ENCODE assay signal across 8 mouse cellular contexts in genomic region chr11:70655571-70656455, GRCm38 (mm10). TPM values are rescaled to one million over a fixed set of nuclear protein-coding genes. Genes with fewer than 3 reads are reported as not detected.
DNase-seq lines count a peak whose midpoint lies in the region; ATAC-seq and TF ChIP-seq lines count a peak whose summit lies in the region.

No protein-coding gene starts in this region.

- H3K27ac ChIP-seq in layer of hippocampus, adult 2 months: peak overlapping the region; percentile 98
- peak overlapping the region; percentile 93 for H3K27ac ChIP-seq in kidney, adult 2 months (ENCODE audit: insufficient read depth, low read depth, low read length)
- H3K27ac ChIP-seq in lung, postnatal 0 days (ENCODE audit: low read length): peak overlapping the region; percentile 99
- peak overlapping the region; percentile 99 for H3K27ac ChIP-seq in small intestine, adult 2 months (ENCODE audit: insufficient read depth, low read depth, low read length)

- no peaks in the 10 kb centered on the region for H3K27me3 ChIP-seq in kidney, adult 2 months (replicated peaks; ENCODE audit: control insufficient read depth, insufficient read depth, low read length)
- no peaks in the 10 kb centered on the region for H3K27me3 ChIP-seq in lung, postnatal 0 days (replicated peaks; ENCODE audit: insufficient read depth, low read length)
- no peaks in the 10 kb centered on the region for H3K27me3 ChIP-seq in small intestine, adult 2 months (ENCODE audit: control insufficient read depth, insufficient read depth, low read length)

- peak overlapping the region; percentile 74 for H3K4me2 ChIP-seq in lung, postnatal 0 days (replicated peaks; ENCODE audit: low read depth, low read length)

- TF ChIP-seq EP300 in lung, postnatal 0 days (IDR thresholded peaks at IDR 0.05): peak; percentile 2; the same call in 1 of the 2 replicates

- peak overlapping the region; percentile 100 for H3K4me3 ChIP-seq in layer of hippocampus, adult 2 months
- H3K4me3 ChIP-seq in kidney, adult 2 months (ENCODE audit: insufficient read depth, low read depth, low read length): peak overlapping the region; percentile 100
- H3K4me3 ChIP-seq in lung, postnatal 0 days (ENCODE audit: low read depth, low read length): peak overlapping the region; percentile 99
- peak overlapping the region; percentile 87 for H3K4me3 ChIP-seq in small intestine, adult 2 months (ENCODE audit: low read depth, low read length)

- TF ChIP-seq POLR2A in kidney, adult 2 months (IDR thresholded peaks at IDR 0.05; ENCODE audit: low read depth, low read length): no peak
- peak; percentile 3 for TF ChIP-seq POLR2A in small intestine, adult 2 months (IDR thresholded peaks at IDR 0.05; ENCODE audit: low read depth, low read length)

- peaks cover 3% of the 10 kb centered on the region; the same call in 1 of the 2 replicates for H3K36me3 ChIP-seq in kidney, adult 2 months (ENCODE audit: control insufficient read depth, insufficient read depth, low read length)
- peaks cover 13% of the 10 kb centered on the region for H3K36me3 ChIP-seq in lung, postnatal 0 days (ENCODE audit: insufficient read depth, low read length)
- peaks cover 27% of the 10 kb centered on the region for H3K36me3 ChIP-seq in small intestine, adult 2 months (ENCODE audit: control insufficient read depth, insufficient read depth, low read length)

- 3% methylated on average over 61 of the region's 61 CpGs for WGBS in kidney, adult 2 months
- under 1% methylated on average over 53 of the region's 61 CpGs for WGBS in lung, postnatal 0 days
- under 1% methylated on average over 61 of the region's 61 CpGs for WGBS in small intestine, adult 2 months

- TF ChIP-seq CTCF in layer of hippocampus, adult 2 months (conservative IDR thresholded peaks at IDR 0.05): no peak
- TF ChIP-seq CTCF in kidney, adult 2 months (conservative IDR thresholded peaks at IDR 0.05; ENCODE audit: insufficient read depth, insufficient read length, low read depth, low read length): no peak
- TF ChIP-seq CTCF in lung, postnatal 0 days (IDR thresholded peaks at IDR 0.05): no peak
- no peak for TF ChIP-seq CTCF in small intestine, adult 2 months (IDR thresholded peaks at IDR 0.05; ENCODE audit: extremely low read depth, insufficient read length, insufficient replicate concordance, low read depth, low read length)

- no peak for DNase-seq in layer of hippocampus, adult 2 months (ENCODE audit: low spot score in 2 of 2)
- no peak for DNase-seq in layer of hippocampus, postnatal 25 days (ENCODE audit: extremely low spot score in 1 of 2, low spot score in 1 of 2)
- peak; percentile 78 for DNase-seq in embryo, embryonic 10.5 days (ENCODE audit: low spot score)
- peak; percentile 65 for DNase-seq in heart, adult 8-10 months (ENCODE audit: low spot score)
- DNase-seq in kidney, adult 2 months: peak; percentile 58
- DNase-seq in lung, postnatal 0 days (ENCODE audit: low spot score): peak; percentile 67

- peaks cover 12% of the 10 kb centered on the region; the same call in 1 of the 2 replicates for H3K4me1 ChIP-seq in kidney, adult 2 months (ENCODE audit: control insufficient read depth, insufficient read depth, low read length)
- H3K4me1 ChIP-seq in lung, postnatal 0 days (ENCODE audit: insufficient read depth, low read depth, low read length): peaks cover 22% of the 10 kb centered on the region
- peaks cover 18% of the 10 kb centered on the region for H3K4me1 ChIP-seq in small intestine, adult 2 months (ENCODE audit: control insufficient read depth, insufficient read depth, insufficient read length, low read length)

- ATAC-seq in lung, postnatal 0 days: peak; percentile 15
- ATAC-seq in erythroid progenitor cell, adult 5-6 weeks (replicated peaks; ENCODE audit: low FRiP score, poor library complexity, severe bottlenecking): no peak

- H3K9me3 ChIP-seq in lung, postnatal 0 days (ENCODE audit: low read length): no peaks in the 10 kb centered on the region

- H3K9ac ChIP-seq in lung, postnatal 0 days (replicated peaks; ENCODE audit: low read depth): peak overlapping the region; percentile 10

RNA-seq across cellular contexts. Expression of gene Eno3, which starts 1.2 kb away (rescaled TPM):
- total RNA-seq in layer of hippocampus, adult 2 months (2021): 1 to 10 TPM; 6.6 to 7.9 TPM
- 1 to 10 TPM; 7.2 to 8.2 TPM for total RNA-seq in layer of hippocampus, postnatal 25 days (2021)
- 1,000 to 10,000 TPM; 1,693 to 1,917 (median 1,770) TPM for total RNA-seq in heart, adult 8-10 months (2022)
- polyA plus RNA-seq in kidney, adult 2 months (2012; rRNA removed): 9.2 and 30.9 TPM in 2 replicates
- 20.8 and 23.1 TPM in 2 replicates for polyA plus RNA-seq in lung, postnatal 0 days (2015; fragmentation: Nextera tagmentation; extraction: Ambion mirVana)
- polyA plus RNA-seq in small intestine, adult 2 months (2012; rRNA removed): 3.3 and 12.7 TPM in 2 replicates
- 5.4 and 14.8 TPM in 2 replicates for total RNA-seq in erythroid progenitor cell, adult 5-6 weeks (2015; ENCODE audit: low replicate concordance)
- 2.3 and 11.0 TPM in 2 replicates for total RNA-seq in erythroid progenitor cell, adult 5-6 weeks (2017; ENCODE audit: low replicate concordance)

RNA-seq across cellular contexts. Expression of gene Pfn1, which starts 1.4 kb away (rescaled TPM):
- 100 to 1,000 TPM; 333 to 349 TPM for total RNA-seq in layer of hippocampus, adult 2 months (2021)
- 100 to 1,000 TPM; 376 to 385 TPM for total RNA-seq in layer of hippocampus, postnatal 25 days (2021)
- total RNA-seq in heart, adult 8-10 months (2022): 100 to 1,000 TPM; 243 to 295 (median 274) TPM
- 686 and 750 TPM in 2 replicates for polyA plus RNA-seq in kidney, adult 2 months (2012; rRNA removed)
- 1,176 and 1,206 TPM in 2 replicates for polyA plus RNA-seq in lung, postnatal 0 days (2015; fragmentation: Nextera tagmentation; extraction: Ambion mirVana)
- polyA plus RNA-seq in small intestine, adult 2 months (2012; rRNA removed): 2,319 and 5,668 TPM in 2 replicates
- 529 and 614 TPM in 2 replicates for total RNA-seq in erythroid progenitor cell, adult 5-6 weeks (2015; ENCODE audit: low replicate concordance)
- total RNA-seq in erythroid progenitor cell, adult 5-6 weeks (2017; ENCODE audit: low replicate concordance): 132 and 200 TPM in 2 replicates

RNA-seq across cellular contexts. Expression of gene Slc25a11, which starts 8.5 kb away (rescaled TPM):
- 100 to 1,000 TPM; 115 to 123 TPM for total RNA-seq in layer of hippocampus, adult 2 months (2021)
- 100 to 1,000 TPM; 127 to 129 TPM for total RNA-seq in layer of hippocampus, postnatal 25 days (2021)
- 100 to 1,000 TPM; 640 to 724 (median 656) TPM for total RNA-seq in heart, adult 8-10 months (2022)
- polyA plus RNA-seq in kidney, adult 2 months (2012; rRNA removed): 281 and 284 TPM in 2 replicates
- 118 and 121 TPM in 2 replicates for polyA plus RNA-seq in lung, postnatal 0 days (2015; fragmentation: Nextera tagmentation; extraction: Ambion mirVana)
- polyA plus RNA-seq in small intestine, adult 2 months (2012; rRNA removed): 109 and 147 TPM in 2 replicates
- total RNA-seq in erythroid progenitor cell, adult 5-6 weeks (2015; ENCODE audit: low replicate concordance): 24.9 and 26.0 TPM in 2 replicates
- total RNA-seq in erythroid progenitor cell, adult 5-6 weeks (2017; ENCODE audit: low replicate concordance): 21.9 and 23.6 TPM in 2 replicates

RNA-seq across cellular contexts. Expression of gene Rnf167, which starts 8.8 kb away (rescaled TPM):
- 10 to 100 TPM; 88.8 to 99.4 TPM for total RNA-seq in layer of hippocampus, adult 2 months (2021)
- 10 to 100 TPM; 86.9 to 87.6 TPM for total RNA-seq in layer of hippocampus, postnatal 25 days (2021)
- 10 to 100 TPM; 53.0 to 67.3 (median 58.7) TPM for total RNA-seq in heart, adult 8-10 months (2022)
- 118 and 123 TPM in 2 replicates for polyA plus RNA-seq in kidney, adult 2 months (2012; rRNA removed)
- polyA plus RNA-seq in lung, postnatal 0 days (2015; fragmentation: Nextera tagmentation; extraction: Ambion mirVana): 112 and 119 TPM in 2 replicates
- polyA plus RNA-seq in small intestine, adult 2 months (2012; rRNA removed): 43.0 and 114 TPM in 2 replicates
- 134 and 213 TPM in 2 replicates for total RNA-seq in erythroid progenitor cell, adult 5-6 weeks (2015; ENCODE audit: low replicate concordance)
- total RNA-seq in erythroid progenitor cell, adult 5-6 weeks (2017; ENCODE audit: low replicate concordance): 115 and 117 TPM in 2 replicates

RNA-seq across cellular contexts. Expression of gene Spag7, which starts 13.4 kb away (rescaled TPM):
- 10 to 100 TPM; 50.8 to 54.7 TPM for total RNA-seq in layer of hippocampus, adult 2 months (2021)
- total RNA-seq in layer of hippocampus, postnatal 25 days (2021): 10 to 100 TPM; 48.7 to 48.8 TPM
- total RNA-seq in heart, adult 8-10 months (2022): 100 to 1,000 TPM in 1 of 4 experiments, 10 to 100 TPM in 3; 89.6 to 119 (median 95.7) TPM
- polyA plus RNA-seq in kidney, adult 2 months (2012; rRNA removed): 44.6 and 59.8 TPM in 2 replicates
- polyA plus RNA-seq in lung, postnatal 0 days (2015; fragmentation: Nextera tagmentation; extraction: Ambion mirVana): 84.6 and 95.5 TPM in 2 replicates
- 21.0 and 36.6 TPM in 2 replicates for polyA plus RNA-seq in small intestine, adult 2 months (2012; rRNA removed)
- 36.9 and 38.6 TPM in 2 replicates for total RNA-seq in erythroid progenitor cell, adult 5-6 weeks (2015; ENCODE audit: low replicate concordance)
- total RNA-seq in erythroid progenitor cell, adult 5-6 weeks (2017; ENCODE audit: low replicate concordance): 11.1 and 38.0 TPM in 2 replicates

Comparison
In these comparisons a context has a peak if more than half of its experiments do, and no peak if none do; other contexts are left out.
1. DNase-seq: peak in embryo, embryonic 10.5 days (single experiment), heart, adult 8-10 months (single experiment), kidney, adult 2 months (single experiment) and lung, postnatal 0 days (single experiment); none in layer of hippocampus, adult 2 months (0 of 2) and layer of hippocampus, postnatal 25 days (0 of 2).
2. RNA of gene Eno3, which starts 1.2 kb away (total RNA-seq): 1,693 to 1,917 TPM in heart, adult 8-10 months; 2.3 to 14.8 TPM in erythroid progenitor cell, adult 5-6 weeks, 7.2 to 8.2 TPM in layer of hippocampus, postnatal 25 days and 6.6 to 7.9 TPM in layer of hippocampus, adult 2 months; every median in the first group is over 100 times any median in the second.
3. RNA of gene Slc25a11, which starts 8.5 kb away (total RNA-seq): 640 to 724 TPM in heart, adult 8-10 months; 127 to 129 TPM in layer of hippocampus, postnatal 25 days, 115 to 123 TPM in layer of hippocampus, adult 2 months and 21.9 to 26.0 TPM in erythroid progenitor cell, adult 5-6 weeks; every median in the first group is over 4 times any median in the second.
4. Peak in every context shown above with its lines, with median percentiles within 50 percentile points of each other: H3K27ac ChIP-seq and H3K4me3 ChIP-seq.